Mouse (Mus musculus) stomach, adult 2 months (tissue): ENCODE measurements around the gene Lrrc4c. TPM values are rescaled to one million over a fixed set of nuclear protein-coding genes. Genes with fewer than 3 reads are reported as not detected.

Source experiments
- polyA plus RNA-seq: library from polyadenylated mRNA; depleted of rRNA; stranded (reverse); fragments of >200 nt; gene quantifications from 2 replicates; pipeline ENCODE4 v1.2.3, GENCODE M21; 2012; rRNA removed

Lrrc4c gene
- 0.06 and 0.25 TPM in 2 replicates for polyA plus RNA-seq

GRCm38 (mm10) chr2:96317387-96318299, at the start of gene Lrrc4c:
Gene Lrrc4c, plus strand, starts transcription at chr2:96318169.

